In genomic region chr15:101860421-101861130, GRCm38 (mm10) we compare ENCODE assay signal across 9 mouse cellular contexts. TPM values are rescaled to one million over a fixed set of nuclear protein-coding genes. Genes with fewer than 3 reads are reported as not detected.
DNase-seq lines count a peak whose midpoint lies in the region; ATAC-seq lines count a peak whose summit lies in the region.
"Had no signal": no experiment of that assay in that cellular context is flagged by ENCODE, and none has a peak within 500 bp of the region (broad histone marks: within the 10 kb centered on the region; RNA-seq: fewer than 3 reads in every experiment).

No protein-coding gene starts in this region.

- no peak overlapping the region for H3K4me3 ChIP-seq in heart, embryonic 12.5 days
- peak overlapping the region; percentile 49; the same call in 1 of the 2 replicates for H3K4me3 ChIP-seq in hindbrain, embryonic 13.5 days
- H3K4me3 ChIP-seq in midbrain, embryonic 12.5 days: peak overlapping the region; percentile 47; the same call in 1 of the 2 replicates

- no peak overlapping the region for H3K27ac ChIP-seq in heart, embryonic 12.5 days (ENCODE audit: poor library complexity, severe bottlenecking)
- H3K27ac ChIP-seq in hindbrain, embryonic 13.5 days: no peak overlapping the region
- no peak overlapping the region for H3K27ac ChIP-seq in midbrain, embryonic 12.5 days (replicated peaks)

- no peak overlapping the region for H3K9ac ChIP-seq in heart, embryonic 12.5 days
- H3K9ac ChIP-seq in hindbrain, embryonic 13.5 days: no peak overlapping the region
- peak overlapping the region; percentile 40; the same call in 1 of the 2 replicates for H3K9ac ChIP-seq in midbrain, embryonic 12.5 days (replicated peaks)

- 48% methylated on average over 13 of the region's 13 CpGs for WGBS in heart, embryonic 12.5 days
- 60% methylated on average over 13 of the region's 13 CpGs for WGBS in hindbrain, embryonic 13.5 days
- 57% methylated on average over 13 of the region's 13 CpGs for WGBS in midbrain, embryonic 12.5 days

- DNase-seq in heart, adult 18-20 months: no peak
- DNase-seq in embryo, embryonic 10.5 days (ENCODE audit: low spot score): peak; percentile 13
- DNase-seq in right cerebral cortex, postnatal 14 days: no peak
- DNase-seq in frontal cortex, postnatal 14 days (ENCODE audit: low spot score in 2 of 2): no peak
- DNase-seq in layer of hippocampus, adult 9-10 months (ENCODE audit: low spot score): no peak

- no peaks in the 10 kb centered on the region for H3K9me3 ChIP-seq in heart, embryonic 12.5 days (replicated peaks)
- no peaks in the 10 kb centered on the region for H3K9me3 ChIP-seq in hindbrain, embryonic 13.5 days
- H3K9me3 ChIP-seq in midbrain, embryonic 12.5 days: no peaks in the 10 kb centered on the region

- peaks cover 11% of the 10 kb centered on the region for H3K4me1 ChIP-seq in heart, embryonic 12.5 days (replicated peaks)
- peaks cover 23% of the 10 kb centered on the region for H3K4me1 ChIP-seq in hindbrain, embryonic 13.5 days (replicated peaks)
- H3K4me1 ChIP-seq in midbrain, embryonic 12.5 days: peaks cover 17% of the 10 kb centered on the region; the same call in 1 of the 2 replicates

- peaks cover 58% of the 10 kb centered on the region for H3K27me3 ChIP-seq in heart, embryonic 12.5 days (replicated peaks)
- H3K27me3 ChIP-seq in hindbrain, embryonic 13.5 days: peaks cover 54% of the 10 kb centered on the region
- H3K27me3 ChIP-seq in midbrain, embryonic 12.5 days: peaks cover 50% of the 10 kb centered on the region

- no peaks in the 10 kb centered on the region for H3K36me3 ChIP-seq in heart, embryonic 12.5 days
- no peaks in the 10 kb centered on the region for H3K36me3 ChIP-seq in hindbrain, embryonic 13.5 days
- H3K36me3 ChIP-seq in midbrain, embryonic 12.5 days: no peaks in the 10 kb centered on the region

- H3K4me2 ChIP-seq in heart, embryonic 12.5 days: peak overlapping the region; percentile 94
- H3K4me2 ChIP-seq in hindbrain, embryonic 13.5 days: peak overlapping the region; percentile 81
- H3K4me2 ChIP-seq in midbrain, embryonic 12.5 days (replicated peaks): peak overlapping the region; percentile 75

- no peak for ATAC-seq in heart, embryonic 12.5 days (ENCODE audit: insufficient number of reproducible peaks, low FRiP score)
- ATAC-seq in hindbrain, embryonic 13.5 days (ENCODE audit: low FRiP score): peak; percentile 57; the same call in 1 of the 2 replicates
- ATAC-seq in midbrain, embryonic 12.5 days (ENCODE audit: low FRiP score, low read depth): no peak

RNA-seq across cellular contexts. Expression of gene Krt77, which starts 8.9 kb away (rescaled TPM):
- not detected in 2 replicates for polyA plus RNA-seq in heart, embryonic 12.5 days (2016; fragmentation: Nextera tagmentation; extraction: Ambion mirVana)
- not detected for total RNA-seq in heart, adult 18-20 months (2021)
- 0.10 TPM in 1 of 2 replicates, not detected in the other for polyA plus RNA-seq in hindbrain, embryonic 13.5 days (2015; fragmentation: Nextera tagmentation; extraction: Ambion mirVana)
- not detected in 2 replicates for polyA plus RNA-seq in midbrain, embryonic 12.5 days (2016; fragmentation: Nextera tagmentation; extraction: Ambion mirVana)
- polyA plus RNA-seq: gonadal fat pad, adult 2 months had no signal

RNA-seq across cellular contexts. Expression of gene Krt1, which starts 10.0 kb away (rescaled TPM):
- 0.63 and 0.76 TPM in 2 replicates for polyA plus RNA-seq in heart, embryonic 12.5 days (2016; fragmentation: Nextera tagmentation; extraction: Ambion mirVana)
- not detected for total RNA-seq in heart, adult 18-20 months (2021)
- 7.6 TPM in 2 replicates for polyA plus RNA-seq in hindbrain, embryonic 13.5 days (2015; fragmentation: Nextera tagmentation; extraction: Ambion mirVana)
- 2.3 and 4.6 TPM in 2 replicates for polyA plus RNA-seq in midbrain, embryonic 12.5 days (2016; fragmentation: Nextera tagmentation; extraction: Ambion mirVana)

RNA-seq across cellular contexts. Expression of gene Krt76, which starts 32.1 kb away (rescaled TPM):
- not detected in 2 replicates for polyA plus RNA-seq in heart, embryonic 12.5 days (2016; fragmentation: Nextera tagmentation; extraction: Ambion mirVana)
- not detected for total RNA-seq in heart, adult 18-20 months (2021)
- polyA plus RNA-seq in hindbrain, embryonic 13.5 days (2015; fragmentation: Nextera tagmentation; extraction: Ambion mirVana): not detected in 2 replicates
- polyA plus RNA-seq in midbrain, embryonic 12.5 days (2016; fragmentation: Nextera tagmentation; extraction: Ambion mirVana): not detected in 2 replicates
- polyA plus RNA-seq: gonadal fat pad, adult 2 months had no signal

RNA-seq across cellular contexts. Expression of gene Krt2, which starts 42.6 kb away (rescaled TPM):
- not detected in 2 replicates for polyA plus RNA-seq in heart, embryonic 12.5 days (2016; fragmentation: Nextera tagmentation; extraction: Ambion mirVana)
- not detected for total RNA-seq in heart, adult 18-20 months (2021)
- not detected in 2 replicates for polyA plus RNA-seq in hindbrain, embryonic 13.5 days (2015; fragmentation: Nextera tagmentation; extraction: Ambion mirVana)
- polyA plus RNA-seq in midbrain, embryonic 12.5 days (2016; fragmentation: Nextera tagmentation; extraction: Ambion mirVana): not detected in 2 replicates
- polyA plus RNA-seq: gonadal fat pad, adult 2 months had no signal

RNA-seq across cellular contexts. Expression of gene Krt73, which starts 58.4 kb away (rescaled TPM):
- not detected in 2 replicates for polyA plus RNA-seq in heart, embryonic 12.5 days (2016; fragmentation: Nextera tagmentation; extraction: Ambion mirVana)
- total RNA-seq in heart, adult 18-20 months (2021): not detected
- polyA plus RNA-seq in hindbrain, embryonic 13.5 days (2015; fragmentation: Nextera tagmentation; extraction: Ambion mirVana): 1.6 and 2.4 TPM in 2 replicates
- 0.34 TPM in 2 replicates for polyA plus RNA-seq in midbrain, embryonic 12.5 days (2016; fragmentation: Nextera tagmentation; extraction: Ambion mirVana)
- polyA plus RNA-seq: gonadal fat pad, adult 2 months had no signal
